Mouse (Mus musculus): Measurements from ENCODE around the gene Dbf4. TPM values are rescaled to one million over a fixed set of nuclear protein-coding genes. Genes with fewer than 3 reads are reported as not detected.

The Dbf4 gene
- total and polyA plus RNA-seq, 3 experiments = 36.0 to 141 (median 139) TPM

- DNase-seq (ENCODE audit: low spot score) (no peak), ATAC-seq (ENCODE audit: extremely low read depth, insufficient number of reproducible peaks, low FRiP score, poor library complexity, severe bottlenecking) (no peak)
- H3K4me3 ChIP-seq (ENCODE audit: low read depth, low read length) = no peak overlapping the region
- H3K9me3 ChIP-seq (replicated peaks) = no peaks in the 10 kb centered on the region
- peaks cover 70% of the 10 kb centered on the region for H3K36me3 ChIP-seq (replicated peaks)
- TF ChIP-seq TAL1 (conservative IDR thresholded peaks at IDR 0.05; ENCODE audit: low read depth, low read length) = no peak
- TF ChIP-seq GATA2 (IDR thresholded peaks at IDR 0.05; ENCODE audit: borderline replicate concordance, low read depth, low read length) = no peak
- no peak for TF ChIP-seq CTCF (IDR thresholded peaks at IDR 0.05; ENCODE audit: low read depth, low read length)
- no peak for TF ChIP-seq GATA1 (IDR thresholded peaks at IDR 0.05; ENCODE audit: borderline replicate concordance, low read length)
- TF ChIP-seq POLR2AphosphoS5 (IDR thresholded peaks at IDR 0.05; ENCODE audit: insufficient replicate concordance, low read depth, low read length) = no peak
- no peaks in the 10 kb centered on the region for H3K27me3 ChIP-seq (ENCODE audit: insufficient read depth, low read length)
- no peaks in the 10 kb centered on the region; the same call in 1 of the 2 replicates for H3K4me1 ChIP-seq (ENCODE audit: insufficient read depth, low read depth, low read length)
These were observed 13.8 kb downstream of the Dbf4 start for GRCm38 (mm10) chr5:8408746-8409145.

GRCm38 (mm10) chr5:8397587-8398249 is 24.8 kb downstream of the Dbf4 start:
- Histone ChIP-seq H3K36me3 (replicated peaks) (peaks cover 69% of the 10 kb centered on the region), H3K4me3 (ENCODE audit: low read depth, low read length) (no peak overlapping the region), H3K4me1 (ENCODE audit: insufficient read depth, low read depth, low read length) (no peaks in the 10 kb centered on the region), H3K9me3 (replicated peaks) (no peaks in the 10 kb centered on the region), H3K27me3 (ENCODE audit: insufficient read depth, low read length) (no peaks in the 10 kb centered on the region)
- TF ChIP-seq GATA2 (IDR thresholded peaks at IDR 0.05; ENCODE audit: borderline replicate concordance, low read depth, low read length) = no peak
- TF ChIP-seq POLR2AphosphoS5 (IDR thresholded peaks at IDR 0.05; ENCODE audit: insufficient replicate concordance, low read depth, low read length) = no peak
- TF ChIP-seq CTCF (IDR thresholded peaks at IDR 0.05; ENCODE audit: low read depth, low read length) = no peak
- no peak for TF ChIP-seq GATA1 (IDR thresholded peaks at IDR 0.05; ENCODE audit: borderline replicate concordance, low read length)
- no peak for TF ChIP-seq TAL1 (conservative IDR thresholded peaks at IDR 0.05; ENCODE audit: low read depth, low read length)
- ATAC-seq (ENCODE audit: extremely low read depth, insufficient number of reproducible peaks, low FRiP score, poor library complexity, severe bottlenecking) (no peak), DNase-seq (ENCODE audit: low spot score) (no peak)

- H3K4me3 ChIP-seq (ENCODE audit: low read depth, low read length) = no peak overlapping the region
- no peak for ATAC-seq (ENCODE audit: extremely low read depth, insufficient number of reproducible peaks, low FRiP score, poor library complexity, severe bottlenecking)
- H3K9me3 ChIP-seq (replicated peaks) = no peaks in the 10 kb centered on the region
- TF ChIP-seq POLR2AphosphoS5 (IDR thresholded peaks at IDR 0.05; ENCODE audit: insufficient replicate concordance, low read depth, low read length) (no peak), CTCF (IDR thresholded peaks at IDR 0.05; ENCODE audit: low read depth, low read length) (no peak), TAL1 (conservative IDR thresholded peaks at IDR 0.05; ENCODE audit: low read depth, low read length) (no peak), GATA2 (IDR thresholded peaks at IDR 0.05; ENCODE audit: borderline replicate concordance, low read depth, low read length) (no peak), GATA1 (IDR thresholded peaks at IDR 0.05; ENCODE audit: borderline replicate concordance, low read length) (no peak)
- H3K36me3 ChIP-seq (replicated peaks) = peaks cover 43% of the 10 kb centered on the region
- H3K27me3 ChIP-seq (ENCODE audit: insufficient read depth, low read length) = no peaks in the 10 kb centered on the region
- H3K4me1 ChIP-seq (ENCODE audit: insufficient read depth, low read depth, low read length) = no peaks in the 10 kb centered on the region
- no peak for DNase-seq (ENCODE audit: low spot score)
These were observed 28.5 kb downstream of the Dbf4 start for GRCm38 (mm10) chr5:8393891-8394583.

- no peaks in the 10 kb centered on the region for H3K36me3 ChIP-seq (replicated peaks)
- peaks cover 2% of the 10 kb centered on the region; the same call in 1 of the 2 replicates for H3K27me3 ChIP-seq (ENCODE audit: insufficient read depth, low read length)
- no peaks in the 10 kb centered on the region for H3K4me1 ChIP-seq (ENCODE audit: insufficient read depth, low read depth, low read length)
- ATAC-seq (ENCODE audit: extremely low read depth, insufficient number of reproducible peaks, low FRiP score, poor library complexity, severe bottlenecking) = no peak
- DNase-seq (ENCODE audit: low spot score) = no peak
- H3K9me3 ChIP-seq (replicated peaks) = no peaks in the 10 kb centered on the region
- TF ChIP-seq GATA2 (IDR thresholded peaks at IDR 0.05; ENCODE audit: borderline replicate concordance, low read depth, low read length) (no peak), POLR2AphosphoS5 (IDR thresholded peaks at IDR 0.05; ENCODE audit: insufficient replicate concordance, low read depth, low read length) (no peak), GATA1 (IDR thresholded peaks at IDR 0.05; ENCODE audit: borderline replicate concordance, low read length) (no peak), CTCF (IDR thresholded peaks at IDR 0.05; ENCODE audit: low read depth, low read length) (no peak), TAL1 (conservative IDR thresholded peaks at IDR 0.05; ENCODE audit: low read depth, low read length) (no peak)
- no peak overlapping the region for H3K4me3 ChIP-seq (ENCODE audit: low read depth, low read length)
These were observed 48.1 kb downstream of the Dbf4 start for GRCm38 (mm10) chr5:8374297-8374906.

GRCm38 (mm10) chr5:8373415-8373814 is 49.1 kb downstream of the Dbf4 start:
- no peak for TF ChIP-seq GATA1 (IDR thresholded peaks at IDR 0.05; ENCODE audit: borderline replicate concordance, low read length)
- TF ChIP-seq CTCF (IDR thresholded peaks at IDR 0.05; ENCODE audit: low read depth, low read length) = no peak
- TF ChIP-seq POLR2AphosphoS5 (IDR thresholded peaks at IDR 0.05; ENCODE audit: insufficient replicate concordance, low read depth, low read length) = no peak
- TF ChIP-seq TAL1 (conservative IDR thresholded peaks at IDR 0.05; ENCODE audit: low read depth, low read length) = no peak
- TF ChIP-seq GATA2 (IDR thresholded peaks at IDR 0.05; ENCODE audit: borderline replicate concordance, low read depth, low read length) = no peak
- Histone ChIP-seq H3K36me3 (replicated peaks) (no peaks in the 10 kb centered on the region), H3K4me3 (ENCODE audit: low read depth, low read length) (no peak overlapping the region), H3K4me1 (ENCODE audit: insufficient read depth, low read depth, low read length) (no peaks in the 10 kb centered on the region), H3K27me3 (ENCODE audit: insufficient read depth, low read length) (peaks cover 4% of the 10 kb centered on the region; the same call in 1 of the 2 replicates), H3K9me3 (replicated peaks) (no peaks in the 10 kb centered on the region)
- ATAC-seq (ENCODE audit: extremely low read depth, insufficient number of reproducible peaks, low FRiP score, poor library complexity, severe bottlenecking) = no peak
- no peak for DNase-seq (ENCODE audit: low spot score)

GRCm38 (mm10) chr5:8368781-8369180 is 53.7 kb downstream of the Dbf4 start:
- Histone ChIP-seq H3K9me3 (replicated peaks) (no peaks in the 10 kb centered on the region), H3K4me3 (ENCODE audit: low read depth, low read length) (no peak overlapping the region), H3K27me3 (ENCODE audit: insufficient read depth, low read length) (peaks cover 31% of the 10 kb centered on the region), H3K36me3 (replicated peaks) (no peaks in the 10 kb centered on the region), H3K4me1 (ENCODE audit: insufficient read depth, low read depth, low read length) (no peaks in the 10 kb centered on the region)
- DNase-seq (ENCODE audit: low spot score) (no peak), ATAC-seq (ENCODE audit: extremely low read depth, insufficient number of reproducible peaks, low FRiP score, poor library complexity, severe bottlenecking) (no peak)
- TF ChIP-seq CTCF (IDR thresholded peaks at IDR 0.05; ENCODE audit: low read depth, low read length) (no peak), POLR2AphosphoS5 (IDR thresholded peaks at IDR 0.05; ENCODE audit: insufficient replicate concordance, low read depth, low read length) (no peak), GATA1 (IDR thresholded peaks at IDR 0.05; ENCODE audit: borderline replicate concordance, low read length) (no peak), GATA2 (IDR thresholded peaks at IDR 0.05; ENCODE audit: borderline replicate concordance, low read depth, low read length) (no peak), TAL1 (conservative IDR thresholded peaks at IDR 0.05; ENCODE audit: low read depth, low read length) (no peak)
